22 mouse cellular contexts compared by ENCODE assay signal in genomic region chr14:110913341-110913740, GRCm38 (mm10).
"Had no signal": no experiment of that assay in that cellular context is flagged by ENCODE, and none has a peak within 500 bp of the region (broad histone marks: within the 10 kb centered on the region; RNA-seq: fewer than 3 reads in every experiment).

No protein-coding gene starts in this region.

- ATAC-seq: liver, postnatal 0 days; lung, postnatal 0 days; midbrain, embryonic 16.5 days had no signal

- H3K9ac ChIP-seq: liver, postnatal 0 days; lung, embryonic 15.5 days; midbrain, embryonic 12.5 days; neural tube, embryonic 12.5 days had no signal

- H3K4me3 ChIP-seq: lung, embryonic 15.5 days; megakaryocyte, embryonic 14.5 days; midbrain, embryonic 10.5 days; midbrain, embryonic 12.5 days; myocyte; neural tube, embryonic 12.5 days had no signal

- H3K27me3 ChIP-seq: lung, embryonic 15.5 days; megakaryocyte, embryonic 14.5 days; midbrain, embryonic 12.5 days; neural tube, embryonic 12.5 days had no signal

- DNase-seq: liver, postnatal 0 days; lung, adult 2 months; lung, postnatal 14 days; lung, postnatal 36 days; midbrain, embryonic 14.5 days; retina, postnatal 1 day; right cerebral cortex, adult 18-20 months; right cerebral cortex, postnatal 25 days; right cerebral cortex, postnatal 4 days; spleen, adult 18-20 months; thymus, adult 18-20 months; thymus, postnatal 14 days; thymus, postnatal 36 days had no signal

- H3K36me3 ChIP-seq: lung, embryonic 15.5 days; midbrain, embryonic 10.5 days; midbrain, embryonic 12.5 days; neural tube, embryonic 12.5 days had no signal

- H3K9me3 ChIP-seq: lung, embryonic 15.5 days; megakaryocyte, embryonic 14.5 days; midbrain, embryonic 10.5 days; midbrain, embryonic 12.5 days; neural tube, embryonic 12.5 days had no signal

- H3K27ac ChIP-seq: lung, embryonic 15.5 days; macrophage; midbrain, embryonic 10.5 days; midbrain, embryonic 12.5 days; neural tube, embryonic 12.5 days had no signal

- H3K4me2 ChIP-seq: lung, embryonic 15.5 days; midbrain, embryonic 12.5 days; neural tube, embryonic 12.5 days had no signal

- H3K4me1 ChIP-seq: lung, embryonic 15.5 days; megakaryocyte, embryonic 14.5 days; midbrain, embryonic 10.5 days; midbrain, embryonic 12.5 days; neural tube, embryonic 12.5 days had no signal
